Mouse (Mus musculus) E14TG2a.4 (cell line): ENCODE results near the gene Tmem184b.

Experiments
- H3K27me3 ChIP-seq: 2 replicates; pipeline ENCODE4 v1.6.1; 2014; ENCODE audit warnings: low read length, control low read depth; ENCODE audit not compliant: insufficient read depth
- H3K36me3 ChIP-seq: 2 replicates; pipeline ENCODE4 v1.6.1; 2014; ENCODE audit warnings: low read length, control low read depth; ENCODE audit not compliant: insufficient read depth
- H3K4me1 ChIP-seq: replicated peaks from 2 replicates; pipeline ENCODE4 v1.6.1; 2014; ENCODE audit warnings: low read depth, low read length, control low read depth
- H3K4me3 ChIP-seq: replicated peaks from 2 replicates; pipeline ENCODE4 v1.5.1; 2014; ENCODE audit warnings: mild to moderate bottlenecking, low read length
- H3K9me3 ChIP-seq: 2 replicates; pipeline ENCODE4 v1.6.1; 2014; ENCODE audit warnings: low read length, control low read depth
- CTCF ChIP-seq: conservative IDR thresholded peaks from 2 replicates; pipeline ENCODE4 v1.5.1; 2014; ENCODE audit warnings: low read length
- NANOG ChIP-seq: IDR thresholded peaks from 2 replicates; pipeline ENCODE4 v1.6.1; 2014; ENCODE audit warnings: borderline replicate concordance, low read length, mixed read lengths
- POU5F1 ChIP-seq: IDR thresholded peaks from 2 replicates; pipeline ENCODE4 v1.6.1; 2014; ENCODE audit warnings: low read length, borderline replicate concordance

Tmem184b gene

GRCm38 (mm10) chr15:79313848-79314369 is 89.5 kb downstream of the Tmem184b start:
- H3K36me3 ChIP-seq: peaks cover 78% of the 10 kb centered on the region
- peaks cover 28% of the 10 kb centered on the region for H3K4me1 ChIP-seq
- H3K27me3 ChIP-seq: no peaks in the 10 kb centered on the region
- peaks cover 10% of the 10 kb centered on the region for H3K9me3 ChIP-seq
- no peak overlapping the region for H3K4me3 ChIP-seq
- TF ChIP-seq NANOG (no peak), POU5F1 (no peak), CTCF (no peak)
